Mouse (Mus musculus): ENCODE results near the gene Cxcl14.

GRCm38 (mm10) chr13:56262269-56262668, 34.1 kb downstream of the Cxcl14 start:
- no peak for TF ChIP-seq CTCF (IDR thresholded peaks at IDR 0.05; ENCODE audit: control insufficient read depth, insufficient read depth, low read length)
- TF ChIP-seq POLR2A (IDR thresholded peaks at IDR 0.05; ENCODE audit: borderline replicate concordance, control insufficient read depth, low read depth, low read length): no peak
